Mouse (Mus musculus): ENCODE results near the gene Serpine3. TPM values are rescaled to one million over a fixed set of nuclear protein-coding genes. Genes with fewer than 3 reads are reported as not detected.
"Not testable (repeated sequence)": the region's sequence is repeated elsewhere in the genome, so short reads cannot be mapped to it uniquely, and the experiment has no call there.

The Serpine3 gene
- total RNA-seq (2022): not detected

DNA sequence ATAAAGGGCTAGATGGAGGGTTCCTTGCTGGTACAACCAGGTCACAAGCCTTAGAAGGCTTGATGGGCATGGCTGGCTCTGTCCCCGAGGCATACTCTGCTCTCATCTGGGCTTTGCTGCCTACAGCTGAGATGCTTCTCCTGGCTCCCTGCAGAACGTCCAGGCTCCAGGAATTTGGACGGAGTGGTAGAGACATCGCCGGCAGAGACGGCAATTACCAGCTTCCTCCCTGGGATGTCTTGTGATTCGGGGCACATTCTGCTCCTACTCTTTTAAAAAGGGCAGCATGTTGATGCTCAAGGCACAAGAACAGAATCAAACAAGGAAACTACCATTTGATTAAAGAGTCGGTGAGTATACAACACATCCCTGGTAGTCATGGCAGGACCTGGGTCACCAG lies at the start of gene Serpine3:
Serpine3 (plus strand) TSS at position 301 of the 400 bp plus-strand sequence.
- no peak for DNase-seq (ENCODE audit: low spot score in 2 of 2)

DNA sequence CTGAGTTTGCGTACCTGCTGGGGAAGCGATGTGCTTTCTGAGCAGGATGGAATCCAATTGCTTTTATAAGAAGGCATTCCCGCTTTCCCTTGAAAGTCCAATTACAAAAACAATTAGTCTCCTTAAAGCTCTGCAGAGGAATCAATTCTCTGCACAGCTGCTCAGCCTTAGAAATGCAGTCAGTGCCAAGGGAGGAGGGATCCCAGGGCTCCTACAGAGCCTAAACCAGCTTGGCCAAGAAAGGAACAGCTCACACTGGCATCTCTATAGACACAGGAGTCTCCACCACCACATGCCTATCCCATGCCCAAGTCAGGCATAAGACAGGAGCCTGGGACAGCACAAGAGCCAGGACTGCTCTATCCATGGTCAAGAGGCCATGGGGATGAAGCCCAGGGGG lies 41.1 kb upstream of the Serpine3 start:
- peak in 1 of 2 experiments; percentile 27 for DNase-seq (ENCODE audit: low spot score in 2 of 2)

DNA sequence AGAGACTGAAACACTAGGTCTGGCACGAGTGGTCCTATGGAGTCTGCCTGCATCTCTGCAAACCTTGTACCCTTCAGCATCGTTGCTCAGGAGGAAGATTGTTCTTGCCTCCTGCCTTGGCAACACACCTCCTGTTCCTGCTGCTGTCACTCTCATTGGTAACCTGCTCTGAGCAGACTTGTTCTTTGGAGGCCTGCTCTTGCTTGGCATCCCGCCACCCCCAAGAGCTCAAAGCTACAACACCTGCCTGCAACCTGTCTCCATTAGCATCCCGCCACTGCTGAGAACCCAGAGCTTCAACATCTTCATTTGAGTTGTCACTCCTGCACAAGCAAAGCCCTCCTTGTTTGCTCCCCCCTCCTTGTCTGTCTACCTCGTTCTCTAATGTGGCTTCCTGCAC lies 35.5 kb upstream of the Serpine3 start:
- DNase-seq (ENCODE audit: low spot score in 2 of 2): no peak

DNA sequence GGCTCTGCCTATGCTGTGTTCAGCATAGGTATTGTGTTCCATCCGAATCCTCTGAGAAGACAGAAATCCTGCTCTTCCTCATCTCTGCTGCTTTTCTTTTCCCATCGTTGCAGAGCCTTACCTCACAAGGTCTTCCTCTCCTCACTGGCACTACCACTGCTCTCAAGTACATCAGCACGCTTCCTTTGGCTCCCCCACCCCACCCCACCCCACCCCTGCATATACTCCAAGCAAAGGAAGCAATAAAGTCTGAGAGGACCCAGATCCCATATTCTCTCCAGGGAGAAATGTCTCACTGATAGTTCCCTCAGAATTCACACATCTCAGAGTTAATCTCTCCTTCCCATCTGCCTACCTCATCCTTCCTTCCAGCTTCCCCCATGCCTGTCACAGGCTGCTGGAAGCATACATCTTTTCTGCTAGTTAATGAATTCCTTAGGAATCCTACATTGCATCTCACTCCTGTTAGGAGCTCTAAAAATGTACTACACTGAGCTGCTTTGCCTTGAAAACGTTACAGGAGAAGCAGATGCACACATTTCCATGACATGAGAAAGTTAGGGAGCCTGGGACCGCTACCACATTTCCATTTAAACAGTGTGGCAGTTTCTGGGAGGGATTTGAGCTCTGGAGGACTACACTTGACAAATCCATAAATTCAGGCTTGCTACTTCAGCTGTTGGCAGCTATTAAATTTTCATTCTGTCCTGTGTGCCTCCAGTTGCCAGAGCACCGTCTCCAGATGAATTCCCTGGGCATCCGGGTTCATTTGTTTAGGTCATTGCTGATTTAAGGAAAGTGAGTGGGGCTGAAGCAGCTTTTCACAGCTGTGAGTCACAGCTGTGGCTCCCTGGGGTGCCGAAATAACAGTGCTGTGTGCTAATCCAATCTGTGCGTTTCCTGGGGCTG lies 25.8 kb upstream of the Serpine3 start:
- DNase-seq (ENCODE audit: low spot score in 2 of 2): peak; percentile 12 to 19

DNA sequence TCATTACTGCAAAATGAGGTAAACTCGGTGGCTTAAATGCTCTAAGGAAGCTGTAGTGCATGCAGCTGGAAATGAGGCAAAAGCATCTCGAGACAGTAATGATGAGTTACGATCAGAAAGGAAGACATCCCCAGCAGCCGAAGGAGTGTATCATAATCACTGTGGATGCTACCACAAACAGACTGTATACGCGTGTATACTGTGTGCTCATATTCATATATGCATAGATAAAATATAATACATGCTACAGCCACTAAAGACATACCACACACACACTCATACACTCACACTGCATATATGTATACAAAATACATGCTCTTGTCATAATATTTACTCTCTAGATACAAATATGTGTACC lies 25.1 kb upstream of the Serpine3 start:
- DNase-seq (ENCODE audit: low spot score in 2 of 2): no peak

DNA sequence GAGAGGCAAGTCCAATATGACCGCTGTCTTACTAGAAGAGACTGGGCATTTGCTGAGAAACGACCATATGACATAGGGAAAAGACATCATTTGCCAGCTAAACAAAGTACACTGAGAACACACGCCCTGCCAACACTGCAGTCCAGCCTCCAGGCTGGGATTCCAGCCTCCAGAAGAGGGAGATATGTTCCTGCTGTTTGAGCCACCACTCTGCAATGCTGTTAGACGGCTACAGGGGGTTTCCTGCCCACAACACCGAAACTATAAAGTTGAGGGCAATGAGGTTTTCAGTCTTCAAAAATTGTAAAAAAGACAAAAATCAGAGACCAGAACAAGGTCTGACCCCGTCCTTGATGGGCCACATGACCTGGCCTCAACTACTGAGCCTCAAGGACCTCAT lies 24.4 kb upstream of the Serpine3 start:
- DNase-seq (ENCODE audit: low spot score in 2 of 2): no peak

DNA sequence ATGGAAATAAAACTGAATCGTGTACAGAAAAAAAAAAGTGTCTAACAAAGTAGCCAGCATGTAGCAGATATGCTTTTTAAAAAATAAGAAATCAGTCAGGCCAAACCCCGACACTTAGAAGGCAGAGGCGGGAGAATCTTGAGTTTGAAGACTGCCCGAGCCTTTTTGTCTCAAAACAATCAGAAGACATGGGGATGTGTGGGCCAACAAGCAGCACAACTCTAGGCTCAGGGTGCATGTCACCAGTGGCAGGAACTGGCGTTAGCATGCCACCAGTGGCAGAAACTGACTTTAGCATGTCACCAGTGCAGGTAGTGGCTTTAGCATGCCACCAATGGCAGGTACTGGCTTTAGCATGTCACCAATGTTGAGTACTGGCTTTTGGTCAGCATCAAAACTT lies 23.9 kb upstream of the Serpine3 start:
- no peak for DNase-seq (ENCODE audit: low spot score in 2 of 2)

DNA sequence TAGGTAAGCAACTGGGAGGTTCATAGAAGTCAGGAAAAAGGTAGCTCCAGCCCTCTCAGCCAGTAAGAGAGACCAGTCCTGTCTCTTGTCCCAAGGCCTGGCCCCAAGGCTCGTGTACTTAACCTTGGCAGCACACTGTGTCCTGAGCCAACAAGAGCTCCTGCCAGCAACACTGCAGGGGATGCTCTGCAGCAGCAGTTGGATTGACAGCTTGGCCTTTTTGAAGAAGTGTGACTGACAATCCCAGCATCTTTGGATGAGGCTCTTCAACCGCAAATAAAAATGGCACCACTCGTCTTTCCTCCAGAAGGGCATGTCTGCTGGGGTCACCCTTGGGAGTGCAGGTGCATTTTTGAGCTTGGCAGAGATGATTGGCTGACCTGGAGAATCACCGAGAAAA lies 23.1 kb upstream of the Serpine3 start:
- DNase-seq (ENCODE audit: low spot score in 2 of 2): no peak

DNA sequence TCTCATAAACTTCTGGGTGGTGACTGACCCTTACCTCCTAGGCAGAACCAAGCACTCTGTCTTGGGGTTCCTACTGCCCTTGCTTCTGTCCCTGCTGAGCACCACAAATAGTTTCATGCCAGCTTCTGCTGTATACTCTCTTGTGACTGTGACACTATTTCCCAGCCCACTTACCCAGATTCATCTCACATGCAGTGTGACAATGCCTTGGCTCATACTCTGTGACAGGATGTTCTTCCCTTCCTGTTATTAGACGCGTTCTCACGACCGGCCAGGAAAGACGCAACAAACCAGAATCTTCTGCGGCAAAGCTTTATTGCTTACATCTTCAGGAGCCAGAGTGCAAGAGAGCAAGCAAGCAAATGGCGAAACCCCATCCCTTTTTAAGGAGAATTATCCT lies 21.1 kb upstream of the Serpine3 start:
- DNase-seq (ENCODE audit: low spot score in 2 of 2): not testable (repeated sequence)

DNA sequence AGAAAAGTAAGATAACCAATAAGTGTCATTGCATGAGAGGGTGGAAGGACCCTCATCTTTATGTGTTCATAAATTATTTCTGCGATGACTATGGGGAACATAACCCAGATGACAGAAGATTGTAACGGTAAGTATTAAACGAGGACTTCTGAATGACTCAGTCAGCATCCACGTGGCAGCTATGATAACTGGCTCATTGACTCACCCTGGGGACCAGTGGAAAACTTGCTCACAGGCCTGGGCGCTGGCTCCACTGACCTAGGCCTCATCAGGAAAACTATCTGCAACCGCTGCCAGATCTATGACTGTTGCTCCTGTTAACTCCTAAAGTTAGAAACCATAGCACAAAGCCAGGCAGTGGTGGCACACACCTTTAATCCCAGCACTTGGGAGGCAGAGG lies 15.1 kb upstream of the Serpine3 start:
- DNase-seq (ENCODE audit: low spot score in 2 of 2): no peak

DNA sequence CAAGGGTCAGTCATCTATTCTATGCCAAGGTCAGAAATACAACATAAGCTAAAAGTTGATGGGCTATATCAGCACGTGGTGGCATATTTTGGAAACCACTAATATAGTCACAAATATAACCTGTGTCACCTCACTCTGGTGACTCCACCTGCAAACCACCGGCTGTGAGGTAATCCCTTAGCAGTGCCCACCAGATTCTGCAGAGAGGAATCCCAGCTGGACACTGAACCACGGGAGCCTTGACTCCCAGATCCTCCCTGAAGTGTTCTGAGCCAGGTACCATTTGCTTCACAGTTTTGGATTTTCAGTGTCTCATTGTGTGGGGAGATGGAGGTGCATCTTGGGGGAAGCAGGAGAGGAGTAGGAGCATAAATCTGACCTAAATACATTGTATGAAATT lies 13.1 kb upstream of the Serpine3 start:
- DNase-seq (ENCODE audit: low spot score in 2 of 2): no peak

DNA sequence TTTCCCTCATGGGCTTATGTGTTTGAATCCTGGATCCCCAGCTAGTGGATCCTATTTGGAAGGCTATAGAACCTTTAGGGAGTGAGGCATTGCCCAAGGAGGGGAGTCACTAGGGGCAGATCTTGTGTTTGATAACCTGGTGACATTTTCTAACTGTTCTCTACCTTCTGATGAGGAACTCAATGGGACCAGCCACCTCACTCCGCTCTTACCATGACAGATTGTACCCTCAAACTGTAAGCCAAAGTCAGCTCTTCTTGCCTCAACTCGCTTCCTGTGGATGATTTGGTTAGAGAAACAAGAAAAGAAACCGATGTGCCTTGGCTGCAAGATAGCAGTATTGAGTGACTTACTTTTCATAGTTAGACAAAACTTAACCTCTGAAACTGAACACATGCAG lies 11.7 kb upstream of the Serpine3 start:
- no peak for DNase-seq (ENCODE audit: low spot score in 2 of 2)

DNA sequence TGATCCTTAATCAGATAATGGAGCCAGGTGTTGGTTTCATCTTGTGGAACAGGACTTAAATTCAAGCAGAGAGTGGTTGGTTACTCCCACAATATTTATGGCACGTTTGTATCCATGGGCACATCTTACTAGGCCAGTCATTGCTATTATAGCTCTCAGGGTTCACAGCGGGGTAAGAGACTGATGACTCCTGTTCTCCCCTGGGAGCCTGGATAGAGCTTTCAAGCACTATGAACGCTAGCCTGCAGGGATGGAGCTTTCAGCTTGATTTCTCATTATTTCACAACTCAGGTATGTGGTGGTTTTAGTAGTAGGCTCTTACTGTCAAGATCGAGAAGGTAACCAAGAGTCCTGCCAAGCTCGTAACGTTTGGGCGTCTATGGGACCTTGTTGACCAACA lies 7.5 kb upstream of the Serpine3 start:
- DNase-seq (ENCODE audit: low spot score in 2 of 2): no peak

DNA sequence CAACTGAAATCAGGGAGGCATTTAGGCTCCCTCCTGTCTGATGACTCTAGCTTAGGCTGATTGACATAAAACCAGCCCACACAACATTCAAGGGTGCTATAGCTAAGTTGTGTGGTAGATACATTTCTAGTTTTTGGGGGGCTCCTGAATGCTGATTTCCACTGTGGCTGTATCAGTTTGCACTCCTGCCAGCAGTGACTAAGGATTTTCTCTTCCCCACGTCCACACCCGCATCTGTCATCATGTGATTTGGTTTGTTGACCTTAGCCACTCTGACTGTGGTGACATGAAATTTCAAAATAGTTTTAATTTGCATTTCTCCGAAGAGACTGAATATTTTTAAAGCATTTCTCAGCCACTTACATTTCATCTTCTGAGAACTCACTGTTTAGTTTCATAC lies 6.0 kb upstream of the Serpine3 start:
- DNase-seq (ENCODE audit: low spot score in 2 of 2): no peak

DNA sequence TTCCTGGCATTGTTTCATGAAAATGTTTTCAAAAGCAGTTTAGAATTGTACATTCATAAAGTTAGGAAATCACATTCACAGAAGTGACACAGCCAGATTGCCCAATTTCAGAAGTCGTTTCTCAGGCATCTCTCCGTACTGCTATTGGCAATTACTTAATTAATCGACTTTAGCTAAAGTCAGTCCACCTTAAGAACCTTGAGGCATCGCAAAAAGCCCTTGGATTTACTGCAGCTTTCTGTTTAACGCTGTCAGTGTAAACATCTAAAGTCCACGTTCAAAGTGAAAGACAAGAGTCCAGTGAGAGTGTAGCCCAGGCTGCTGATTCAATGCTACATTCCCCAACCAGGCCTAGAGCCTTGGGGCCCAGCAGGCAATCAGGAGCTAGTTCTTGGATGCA lies 1.1 kb upstream of the Serpine3 start:
- DNase-seq (ENCODE audit: low spot score in 2 of 2): no peak

DNA sequence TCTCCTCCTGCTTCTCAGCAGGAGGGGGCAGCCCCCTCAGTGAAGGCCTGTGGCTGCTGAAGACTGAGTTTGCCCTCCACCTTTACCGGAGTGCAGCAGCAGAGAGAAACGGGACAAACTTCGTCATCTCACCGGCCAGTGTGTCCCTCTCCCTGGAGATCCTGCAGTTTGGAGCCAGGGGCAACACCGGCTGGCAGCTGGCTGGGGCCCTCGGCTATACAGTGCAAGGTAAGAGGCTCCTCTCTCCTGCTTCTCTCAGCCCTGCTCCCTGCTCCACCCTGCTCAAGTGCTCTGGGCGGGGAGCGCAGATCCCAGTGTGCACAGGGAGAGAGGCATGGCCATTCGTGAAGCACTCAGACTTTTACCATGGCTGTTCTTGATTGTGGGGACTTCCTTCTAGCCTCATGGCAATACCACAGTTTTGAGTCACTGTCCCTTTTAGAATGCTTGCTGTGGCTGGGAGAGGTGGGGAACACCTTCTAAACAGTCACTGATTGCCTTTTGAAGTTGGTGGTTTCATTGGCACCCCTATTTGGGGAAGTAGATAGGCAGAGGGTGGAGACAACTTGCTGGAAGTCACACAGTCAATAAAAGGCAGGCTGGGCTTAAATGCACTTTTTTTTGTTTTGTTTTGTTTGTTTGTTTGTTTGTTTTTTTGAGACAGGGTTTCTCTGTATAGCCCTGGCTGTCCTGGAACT lies 1.7 kb downstream of the Serpine3 start:
- DNase-seq (ENCODE audit: low spot score in 2 of 2): no peak

DNA sequence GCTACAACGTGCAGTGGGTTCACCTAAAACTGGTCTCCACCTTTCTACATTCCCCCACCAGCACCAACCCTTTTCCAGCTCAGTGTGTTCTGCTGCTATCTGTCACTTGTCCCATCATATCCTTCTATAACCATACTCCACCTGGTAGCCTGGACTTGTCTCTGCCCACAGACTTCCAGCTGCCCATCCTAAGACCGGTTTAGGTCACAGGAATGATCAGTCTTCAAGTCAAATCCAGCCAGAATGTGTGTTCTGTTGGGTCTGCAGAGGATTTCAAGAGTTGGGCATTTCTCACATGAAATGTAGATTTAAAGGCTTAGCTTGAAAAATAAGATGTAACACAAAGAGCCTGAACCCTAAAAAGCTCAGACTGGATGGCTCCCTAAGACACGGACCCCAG lies 10.2 kb downstream of the Serpine3 start:
- no peak for DNase-seq (ENCODE audit: low spot score in 2 of 2)

DNA sequence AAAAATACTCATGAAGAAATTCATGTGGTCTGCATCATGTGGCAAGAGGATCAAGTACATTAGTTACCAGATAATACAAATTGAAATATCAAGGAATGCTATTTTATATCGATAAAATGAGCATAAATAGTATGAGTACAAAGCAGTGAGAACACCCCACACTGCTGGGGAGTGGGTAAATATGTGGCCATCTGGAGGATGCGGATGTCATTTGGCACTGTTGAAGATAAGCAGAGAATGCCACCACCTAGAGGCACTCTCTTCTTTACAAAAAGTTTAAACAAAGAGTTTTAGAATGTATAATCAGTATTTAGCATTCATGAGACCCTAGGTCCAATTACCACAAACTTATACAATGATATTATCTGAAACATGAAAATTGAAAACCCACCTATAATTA lies 54.7 kb downstream of the Serpine3 start:
- peak in 1 of 2 experiments; percentile 13 for DNase-seq (ENCODE audit: low spot score in 2 of 2)

DNA sequence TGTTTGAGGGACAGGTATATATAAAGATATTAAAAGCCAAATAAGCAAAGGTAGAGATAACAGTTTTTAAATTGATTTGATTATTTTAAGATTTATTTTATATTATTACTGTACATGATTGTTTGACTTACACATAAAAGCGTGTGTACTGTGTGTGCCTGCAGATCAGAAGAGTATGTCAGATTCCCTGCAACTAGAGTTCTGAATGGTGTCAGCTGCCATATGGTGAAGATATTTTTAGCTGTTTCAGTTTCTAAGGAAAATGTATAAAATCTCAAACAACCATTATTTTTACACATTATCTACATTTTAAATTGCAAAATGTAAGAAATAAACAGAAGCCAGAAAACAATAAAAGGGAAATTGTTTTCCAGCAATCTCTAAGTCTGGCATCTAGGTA lies 58.2 kb downstream of the Serpine3 start:
- DNase-seq (ENCODE audit: low spot score in 2 of 2): no peak

DNA sequence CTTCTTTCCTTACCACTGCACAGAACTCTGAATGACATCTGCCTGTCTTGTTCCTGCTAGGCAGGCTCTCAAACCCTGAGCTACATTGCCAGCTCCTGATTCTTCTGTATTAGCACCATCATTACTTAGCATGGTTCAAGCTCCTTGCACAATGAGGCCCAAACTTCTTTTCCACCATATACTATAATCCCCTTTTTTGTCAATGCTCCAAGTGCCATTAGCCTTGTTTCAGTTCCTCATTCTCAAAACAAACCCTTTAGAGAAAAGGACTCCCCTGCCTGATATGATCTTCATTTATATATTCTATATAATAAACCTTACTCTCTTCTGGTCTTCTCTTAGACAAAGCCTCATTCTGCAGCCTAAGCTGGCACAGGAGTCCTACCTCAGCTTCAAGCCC lies 61.1 kb downstream of the Serpine3 start:
- DNase-seq (ENCODE audit: low spot score in 2 of 2): no peak

DNA sequence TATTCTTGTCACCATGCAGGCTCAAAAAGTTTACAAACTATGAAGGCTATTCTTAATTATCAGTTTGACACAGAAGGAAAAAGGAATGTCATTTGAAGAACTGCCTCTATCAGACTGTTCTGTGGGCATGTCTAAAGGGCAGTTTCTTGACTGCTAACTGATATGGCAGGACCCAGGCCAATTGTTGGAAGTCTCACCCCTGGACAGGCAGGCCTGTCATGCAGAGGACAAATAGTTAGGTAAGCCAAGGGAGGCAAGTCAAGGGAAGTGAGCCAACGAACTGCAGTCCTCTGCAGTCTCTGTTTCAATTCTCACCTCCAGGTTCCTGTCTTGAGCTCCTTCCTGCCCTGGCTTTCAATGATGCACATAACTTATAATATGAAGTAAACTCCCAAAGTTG lies 68.4 kb downstream of the Serpine3 start:
- no peak for DNase-seq (ENCODE audit: low spot score in 2 of 2)

DNA sequence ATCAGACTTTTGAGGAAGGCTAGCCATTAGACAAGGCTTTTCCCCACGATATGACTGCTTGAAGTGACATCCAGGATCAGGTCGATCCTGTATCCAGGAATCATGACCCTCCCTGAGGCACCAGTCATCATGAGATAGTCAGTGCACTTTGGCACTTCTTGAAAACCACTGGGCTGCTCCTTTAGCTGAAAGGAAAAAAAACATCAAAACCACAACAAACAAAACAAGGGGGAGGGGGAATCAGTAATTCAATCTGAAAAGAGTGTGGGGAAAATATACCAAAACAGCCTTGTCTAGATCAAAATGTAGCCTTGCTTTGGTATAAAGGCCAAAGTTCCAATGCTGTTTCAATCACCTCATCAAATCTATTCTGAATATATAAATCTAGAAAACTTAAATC lies 70.2 kb downstream of the Serpine3 start:
- DNase-seq (ENCODE audit: low spot score in 2 of 2): no peak

DNA sequence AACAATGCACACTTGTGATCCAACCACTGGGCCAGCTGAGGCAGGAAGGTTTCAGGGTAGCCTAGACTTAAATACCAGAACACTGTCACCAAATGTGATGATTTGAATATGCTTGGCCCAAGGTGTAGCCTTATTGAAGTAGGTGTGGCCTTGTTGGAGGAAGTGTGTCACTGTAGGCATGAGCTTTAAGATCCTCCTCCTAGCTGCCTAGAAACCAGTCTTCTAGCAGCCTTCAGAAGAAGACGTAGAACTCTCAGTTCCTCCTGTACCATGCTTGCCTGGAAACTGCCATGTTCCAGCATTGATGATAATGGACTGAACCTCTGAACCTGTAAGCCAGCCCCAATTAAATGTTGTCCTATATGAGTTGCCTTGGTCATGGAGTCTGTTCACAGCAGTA lies 72.2 kb downstream of the Serpine3 start:
- DNase-seq (ENCODE audit: low spot score in 2 of 2): no peak
